Mouse (Mus musculus) small intestine, adult 2 months (tissue): Measurements from ENCODE around the gene B4galt4.

Experiments used
- CTCF ChIP-seq: fragments of 200-500 bp; IDR thresholded peaks from 2 replicates; pipeline ENCODE4 v1.5.1; 2012; ENCODE audit warnings: low read depth, mild to moderate bottlenecking, control low read depth, inconsistent platforms, low read length, moderate library complexity, mixed read lengths; ENCODE audit not compliant: insufficient replicate concordance, insufficient read length; ENCODE audit errors: extremely low read depth
- POLR2A ChIP-seq: fragments of 200-500 bp; IDR thresholded peaks from 2 replicates; pipeline ENCODE4 v1.6.1; 2012; ENCODE audit warnings: low read depth, mild to moderate bottlenecking, control low read depth, inconsistent platforms, low read length, moderate library complexity

GRCm38 (mm10) chr16:38755452-38756176 is 13.6 kb downstream of the B4galt4 start:
- no peak for TF ChIP-seq CTCF
- no peak for TF ChIP-seq POLR2A
